Mouse (Mus musculus) forebrain, postnatal 0 days (tissue): ENCODE data around the gene Exoc4. TPM values are rescaled to one million over a fixed set of nuclear protein-coding genes. Genes with fewer than 3 reads are reported as not detected.

Source experiments
- ATAC-seq: fragments of 200-750 bp; cut with Nextera tagmentation; 2 replicates; pipeline ENCODE4 v1.8.0; 2017; ENCODE audit warnings: mild to moderate bottlenecking, moderate library complexity
- DNase-seq: peaks from one replicate; pipeline ENCODE4 v3.0.0-alpha.2; 2015
- H3K27ac ChIP-seq: fragments of 300-500 bp; sonication (generic); 2 replicates; pipeline ENCODE4 v1.5.1; 2014; ENCODE audit warnings: low read depth, mild to moderate bottlenecking, antibody characterized with exemption, low read length, moderate library complexity, mixed read lengths
- H3K27me3 ChIP-seq: fragments of 300-500 bp; sonication (generic); 2 replicates; pipeline ENCODE4 v1.6.1; 2014; ENCODE audit warnings: mild to moderate bottlenecking, low read length, mixed read lengths; ENCODE audit not compliant: insufficient read depth
- H3K36me3 ChIP-seq: fragments of 300-500 bp; sonication (generic); 2 replicates; pipeline ENCODE4 v1.6.1; 2014; ENCODE audit warnings: mild to moderate bottlenecking, moderate library complexity; ENCODE audit not compliant: insufficient read depth
- H3K4me1 ChIP-seq: fragments of 300-500 bp; sonication (generic); 2 replicates; pipeline ENCODE4 v1.6.1; 2014; ENCODE audit warnings: antibody characterized with exemption; ENCODE audit not compliant: insufficient read depth
- H3K4me2 ChIP-seq: fragments of 300-500 bp; sonication (generic); 2 replicates; pipeline ENCODE4 v1.6.1; 2014; ENCODE audit warnings: low read depth, mild to moderate bottlenecking, moderate library complexity
- H3K4me3 ChIP-seq: fragments of 300-500 bp; sonication (generic); 2 replicates; pipeline ENCODE4 v1.5.1; 2014; ENCODE audit warnings: low read depth, low read length, mixed read lengths
- H3K9ac ChIP-seq: fragments of 300-500 bp; sonication (generic); 2 replicates; pipeline ENCODE4 v1.6.1; 2014; ENCODE audit warnings: mild to moderate bottlenecking
- H3K9me3 ChIP-seq: fragments of 300-500 bp; sonication (generic); 2 replicates; pipeline ENCODE4 v1.6.1; 2016; ENCODE audit warnings: low read length
- CTCF ChIP-seq: sonication (generic); IDR thresholded peaks from 2 replicates; pipeline ENCODE4 v1.5.1; 2016; ENCODE audit warnings: antibody characterized with exemption, control low read depth, low read depth
- WGBS: fragments of 180-500 bp; shearing (Covaris S2); extraction: QIAGEN DNeasy Blood & Tissue Kit; methylation state at CpG from one replicate; pipeline ENCODE4 v1.1.7; 2014; 5-methylcytosine and 5-hydroxymethylcytosine counted together
- polyA plus RNA-seq: library from polyadenylated mRNA; unstranded; fragments of >200 nt; fragmentation: Nextera tagmentation; extraction: Ambion mirVana; gene quantifications from 2 replicates; pipeline ENCODE4 v1.2.1, GENCODE M21; 2015
- total RNA-seq: library from RNA; depleted of rRNA; stranded (reverse); fragments of >200 nt; gene quantifications from 2 replicates; pipeline ENCODE4 v1.2.3, GENCODE M21; 2014

Gene Exoc4
- total and polyA plus RNA-seq, 2 experiments from 2014 or later = 29.0 to 90.9 TPM

- no peak for TF ChIP-seq CTCF
- 35% methylated on average over 2 of the region's 2 CpGs for WGBS
- Histone ChIP-seq H3K4me2 (no peak overlapping the region), H3K36me3 (no peaks in the 10 kb centered on the region), H3K9me3 (no peaks in the 10 kb centered on the region), H3K27me3 (no peaks in the 10 kb centered on the region), H3K9ac (no peak overlapping the region), H3K4me1 (no peaks in the 10 kb centered on the region; the same call in 1 of the 2 replicates), H3K27ac (no peak overlapping the region), H3K4me3 (no peak overlapping the region)
- no peak for ATAC-seq
- peak; percentile 52 for DNase-seq
These were observed 555.9 kb downstream of the Exoc4 start for GRCm38 (mm10) chr6:33804775-33805174.

GRCm38 (mm10) chr6:33806072-33806782 lies 557.3 kb downstream of the Exoc4 start:
- H3K9ac ChIP-seq = no peak overlapping the region
- no peaks in the 10 kb centered on the region for H3K9me3 ChIP-seq
- no peak for TF ChIP-seq CTCF
- no peak for ATAC-seq
- H3K27ac ChIP-seq = no peak overlapping the region
- H3K4me3 ChIP-seq = no peak overlapping the region
- H3K4me1 ChIP-seq = no peaks in the 10 kb centered on the region; the same call in 1 of the 2 replicates
- 69% methylated on average over 3 of the region's 3 CpGs for WGBS
- H3K4me2 ChIP-seq = no peak overlapping the region
- no peaks in the 10 kb centered on the region for H3K27me3 ChIP-seq
- DNase-seq = no peak
- no peaks in the 10 kb centered on the region for H3K36me3 ChIP-seq

- 71% methylated on average over 2 of the region's 2 CpGs for WGBS
- H3K9ac ChIP-seq = no peak overlapping the region
- no peak overlapping the region for H3K27ac ChIP-seq
- no peak for TF ChIP-seq CTCF
- H3K4me1 ChIP-seq = no peaks in the 10 kb centered on the region
- ATAC-seq (no peak), DNase-seq (no peak)
- no peaks in the 10 kb centered on the region for H3K36me3 ChIP-seq
- H3K27me3 ChIP-seq = no peaks in the 10 kb centered on the region
- H3K4me3 ChIP-seq = no peak overlapping the region
- no peak overlapping the region for H3K4me2 ChIP-seq
- no peaks in the 10 kb centered on the region for H3K9me3 ChIP-seq
These were observed 565.5 kb downstream of the Exoc4 start for GRCm38 (mm10) chr6:33814386-33814785.

- no peak for TF ChIP-seq CTCF
- WGBS = 69% methylated on average over 2 of the region's 2 CpGs
- no peak for DNase-seq
- no peak for ATAC-seq
- H3K4me2 ChIP-seq = no peak overlapping the region
- no peaks in the 10 kb centered on the region for H3K36me3 ChIP-seq
- no peaks in the 10 kb centered on the region for H3K4me1 ChIP-seq
- H3K9ac ChIP-seq = no peak overlapping the region
- H3K4me3 ChIP-seq = no peak overlapping the region
- peak overlapping the region; percentile 66; the same call in 1 of the 2 replicates for H3K27ac ChIP-seq
- H3K27me3 ChIP-seq = no peaks in the 10 kb centered on the region
- no peaks in the 10 kb centered on the region for H3K9me3 ChIP-seq
These were observed 574.3 kb downstream of the Exoc4 start for GRCm38 (mm10) chr6:33823171-33823570.

- WGBS = 26% methylated on average over 6 of the region's 6 CpGs
- Histone ChIP-seq H3K4me2 (no peak overlapping the region), H3K27ac (peak overlapping the region; percentile 66), H3K4me1 (no peaks in the 10 kb centered on the region), H3K9me3 (no peaks in the 10 kb centered on the region), H3K9ac (no peak overlapping the region), H3K27me3 (no peaks in the 10 kb centered on the region), H3K36me3 (no peaks in the 10 kb centered on the region), H3K4me3 (no peak overlapping the region)
- DNase-seq (peak; percentile 57), ATAC-seq (peak; percentile 76)
- no peak for TF ChIP-seq CTCF
These were observed 575.0 kb downstream of the Exoc4 start for GRCm38 (mm10) chr6:33823777-33824302.

GRCm38 (mm10) chr6:33828499-33828898 lies 579.6 kb downstream of the Exoc4 start:
- TF ChIP-seq CTCF = no peak
- Histone ChIP-seq H3K4me3 (no peak overlapping the region), H3K9me3 (no peaks in the 10 kb centered on the region), H3K9ac (no peak overlapping the region), H3K27ac (no peak overlapping the region), H3K36me3 (no peaks in the 10 kb centered on the region), H3K27me3 (no peaks in the 10 kb centered on the region), H3K4me2 (no peak overlapping the region), H3K4me1 (no peaks in the 10 kb centered on the region)
- 43% methylated on average over 6 of the region's 6 CpGs for WGBS
- peak; percentile 42; the same call in 1 of the 2 replicates for ATAC-seq
- no peak for DNase-seq

- Histone ChIP-seq H3K36me3 (no peaks in the 10 kb centered on the region), H3K4me3 (no peak overlapping the region), H3K4me1 (no peaks in the 10 kb centered on the region), H3K27me3 (no peaks in the 10 kb centered on the region), H3K4me2 (no peak overlapping the region), H3K9me3 (no peaks in the 10 kb centered on the region), H3K9ac (no peak overlapping the region), H3K27ac (no peak overlapping the region)
- 88% methylated on average over 4 of the region's 4 CpGs for WGBS
- DNase-seq (no peak), ATAC-seq (no peak)
- TF ChIP-seq CTCF = no peak
These were observed 580.4 kb downstream of the Exoc4 start for GRCm38 (mm10) chr6:33829261-33829660.
